Mouse (Mus musculus) embryonic facial prominence, embryonic 13.5 days (tissue): ENCODE measurements around the gene Dnal4. TPM values are rescaled to one million over a fixed set of nuclear protein-coding genes. Genes with fewer than 3 reads are reported as not detected.
A peak's percentile ranks its signal among the peaks of the same experiment; 100 is the strongest.

Experiments used
- ATAC-seq: fragments of 200-750 bp; cut with Nextera tagmentation; 2 replicates; pipeline ENCODE4 v1.8.0; 2017; ENCODE audit warnings: low read depth; ENCODE audit not compliant: insufficient number of reproducible peaks, insufficient read depth, low FRiP score, low TSS enrichment
- H3K27ac ChIP-seq: fragments of 300-500 bp; sonication (generic); 2 replicates; pipeline ENCODE4 v1.5.1; 2015; ENCODE audit warnings: moderate library complexity, mild to moderate bottlenecking, inconsistent platforms
- H3K27me3 ChIP-seq: fragments of 300-500 bp; sonication (generic); 2 replicates; pipeline ENCODE4 v1.6.1; 2015; ENCODE audit warnings: mild to moderate bottlenecking, inconsistent platforms
- H3K36me3 ChIP-seq: fragments of 300-500 bp; sonication (generic); 2 replicates; pipeline ENCODE4 v1.6.1; 2015; ENCODE audit warnings: mild to moderate bottlenecking, inconsistent platforms
- H3K4me1 ChIP-seq: fragments of 300-500 bp; sonication (generic); 2 replicates; pipeline ENCODE4 v1.6.1; 2015; ENCODE audit warnings: inconsistent platforms
- H3K4me2 ChIP-seq: fragments of 300-500 bp; sonication (generic); 2 replicates; pipeline ENCODE4 v1.6.1; 2015; ENCODE audit warnings: moderate library complexity, mild to moderate bottlenecking, inconsistent platforms
- H3K4me3 ChIP-seq: fragments of 300-500 bp; sonication (generic); 2 replicates; pipeline ENCODE4 v1.5.1; 2015; ENCODE audit warnings: mild to moderate bottlenecking, inconsistent platforms
- H3K9ac ChIP-seq: fragments of 300-500 bp; sonication (generic); 2 replicates; pipeline ENCODE4 v1.6.1; 2015; ENCODE audit warnings: mild to moderate bottlenecking, inconsistent platforms
- H3K9me3 ChIP-seq: fragments of 300-500 bp; sonication (generic); 2 replicates; pipeline ENCODE4 v1.6.1; 2016; ENCODE audit warnings: inconsistent platforms
- WGBS: fragments of 180-500 bp; shearing (Covaris S2); methylation state at CpG from one replicate; pipeline ENCODE4 v1.1.7; 2015; ENCODE audit warnings: mixed read lengths; 5-methylcytosine and 5-hydroxymethylcytosine counted together
- polyA plus RNA-seq: library from polyadenylated mRNA; unstranded; fragments of >200 nt; fragmentation: Nextera tagmentation; extraction: Ambion mirVana; gene quantifications from 2 replicates; pipeline ENCODE4 v1.2.1, GENCODE M21; 2015

Dnal4 gene
- polyA plus RNA-seq, 1 experiment from 2014 or later = 74.4 TPM

- WGBS = 78% methylated on average over 8 of the region's 8 CpGs
- peaks cover 30% of the 10 kb centered on the region for H3K27me3 ChIP-seq
- no peak for ATAC-seq
- no peak overlapping the region for H3K4me3 ChIP-seq
- H3K4me2 ChIP-seq = no peak overlapping the region
- H3K4me1 ChIP-seq = no peaks in the 10 kb centered on the region
- no peak overlapping the region for H3K27ac ChIP-seq
- H3K9me3 ChIP-seq = no peaks in the 10 kb centered on the region
- H3K36me3 ChIP-seq = no peaks in the 10 kb centered on the region
- H3K9ac ChIP-seq = no peak overlapping the region
Measured at GRCm38 (mm10) chr15:79797680-79798079, 20.0 kb upstream of the Dnal4 start.

GRCm38 (mm10) chr15:79797096-79797495, 19.4 kb upstream of the Dnal4 start:
- no peaks in the 10 kb centered on the region for H3K36me3 ChIP-seq
- WGBS = 84% methylated on average over 7 of the region's 7 CpGs
- no peak overlapping the region for H3K9ac ChIP-seq
- ATAC-seq = no peak
- H3K4me3 ChIP-seq = no peak overlapping the region
- no peaks in the 10 kb centered on the region for H3K9me3 ChIP-seq
- H3K27me3 ChIP-seq = peaks cover 30% of the 10 kb centered on the region
- H3K4me1 ChIP-seq = no peaks in the 10 kb centered on the region
- no peak overlapping the region for H3K4me2 ChIP-seq
- H3K27ac ChIP-seq = no peak overlapping the region

- WGBS = 83% methylated on average over 12 of the region's 12 CpGs
- Histone ChIP-seq H3K9ac (no peak overlapping the region), H3K9me3 (no peaks in the 10 kb centered on the region), H3K36me3 (no peaks in the 10 kb centered on the region), H3K27ac (no peak overlapping the region), H3K4me1 (no peaks in the 10 kb centered on the region), H3K4me3 (no peak overlapping the region), H3K4me2 (no peak overlapping the region), H3K27me3 (peaks cover 23% of the 10 kb centered on the region)
- ATAC-seq = no peak
Measured at GRCm38 (mm10) chr15:79796256-79796655, 18.6 kb upstream of the Dnal4 start.

- H3K4me2 ChIP-seq = no peak overlapping the region
- H3K9ac ChIP-seq = no peak overlapping the region
- no peaks in the 10 kb centered on the region for H3K4me1 ChIP-seq
- H3K27ac ChIP-seq = no peak overlapping the region
- H3K9me3 ChIP-seq = no peaks in the 10 kb centered on the region
- no peaks in the 10 kb centered on the region for H3K36me3 ChIP-seq
- H3K4me3 ChIP-seq = no peak overlapping the region
- no peak for ATAC-seq
- 20% methylated on average over 20 of the region's 20 CpGs for WGBS
- H3K27me3 ChIP-seq = peaks cover 11% of the 10 kb centered on the region
Measured at GRCm38 (mm10) chr15:79794173-79794572, 16.5 kb upstream of the Dnal4 start.

GRCm38 (mm10) chr15:79793076-79793475, 15.4 kb upstream of the Dnal4 start:
- H3K27ac ChIP-seq = no peak overlapping the region
- no peaks in the 10 kb centered on the region for H3K9me3 ChIP-seq
- no peak overlapping the region for H3K4me3 ChIP-seq
- no peak overlapping the region for H3K4me2 ChIP-seq
- WGBS = 90% methylated on average over 9 of the region's 9 CpGs
- H3K9ac ChIP-seq = no peak overlapping the region
- ATAC-seq = no peak
- H3K27me3 ChIP-seq = peaks cover 11% of the 10 kb centered on the region
- H3K4me1 ChIP-seq = no peaks in the 10 kb centered on the region
- no peaks in the 10 kb centered on the region for H3K36me3 ChIP-seq

GRCm38 (mm10) chr15:79792455-79792854, 14.8 kb upstream of the Dnal4 start:
- Histone ChIP-seq H3K4me1 (no peaks in the 10 kb centered on the region), H3K27me3 (peaks cover 11% of the 10 kb centered on the region), H3K4me3 (no peak overlapping the region), H3K4me2 (no peak overlapping the region), H3K36me3 (no peaks in the 10 kb centered on the region), H3K9me3 (no peaks in the 10 kb centered on the region), H3K27ac (no peak overlapping the region), H3K9ac (no peak overlapping the region)
- 19% methylated on average over 19 of the region's 19 CpGs for WGBS
- no peak for ATAC-seq

GRCm38 (mm10) chr15:79791502-79791901, 13.9 kb upstream of the Dnal4 start:
- no peak overlapping the region for H3K9ac ChIP-seq
- H3K4me3 ChIP-seq = no peak overlapping the region
- no peak overlapping the region for H3K4me2 ChIP-seq
- no peaks in the 10 kb centered on the region for H3K4me1 ChIP-seq
- H3K27ac ChIP-seq = no peak overlapping the region
- ATAC-seq = no peak
- 3% methylated on average over 12 of the region's 12 CpGs for WGBS
- peaks cover 11% of the 10 kb centered on the region for H3K27me3 ChIP-seq
- H3K36me3 ChIP-seq = no peaks in the 10 kb centered on the region
- no peaks in the 10 kb centered on the region for H3K9me3 ChIP-seq

- H3K9ac ChIP-seq = no peak overlapping the region
- no peaks in the 10 kb centered on the region for H3K36me3 ChIP-seq
- H3K27ac ChIP-seq = no peak overlapping the region
- ATAC-seq = no peak
- 78% methylated on average over 6 of the region's 6 CpGs for WGBS
- H3K4me1 ChIP-seq = no peaks in the 10 kb centered on the region
- no peak overlapping the region for H3K4me2 ChIP-seq
- H3K27me3 ChIP-seq = peaks cover 11% of the 10 kb centered on the region
- H3K9me3 ChIP-seq = no peaks in the 10 kb centered on the region
- H3K4me3 ChIP-seq = no peak overlapping the region
Measured at GRCm38 (mm10) chr15:79790905-79791304, 13.3 kb upstream of the Dnal4 start.

- H3K9me3 ChIP-seq = no peaks in the 10 kb centered on the region
- H3K9ac ChIP-seq = no peak overlapping the region
- peaks cover 13% of the 10 kb centered on the region for H3K27me3 ChIP-seq
- H3K36me3 ChIP-seq = no peaks in the 10 kb centered on the region
- H3K27ac ChIP-seq = no peak overlapping the region
- 51% methylated on average over 8 of the region's 8 CpGs for WGBS
- no peak overlapping the region for H3K4me3 ChIP-seq
- no peak for ATAC-seq
- H3K4me1 ChIP-seq = no peaks in the 10 kb centered on the region
- H3K4me2 ChIP-seq = no peak overlapping the region
Measured at GRCm38 (mm10) chr15:79790111-79790510, 12.5 kb upstream of the Dnal4 start.

- Histone ChIP-seq H3K9me3 (no peaks in the 10 kb centered on the region), H3K27me3 (peaks cover 8% of the 10 kb centered on the region), H3K27ac (no peak overlapping the region), H3K4me2 (no peak overlapping the region), H3K4me1 (no peaks in the 10 kb centered on the region), H3K4me3 (no peak overlapping the region), H3K9ac (no peak overlapping the region), H3K36me3 (no peaks in the 10 kb centered on the region)
- 58% methylated on average over 8 of the region's 8 CpGs for WGBS
- ATAC-seq = no peak
Measured at GRCm38 (mm10) chr15:79787815-79788214, 10.2 kb upstream of the Dnal4 start.

GRCm38 (mm10) chr15:79785056-79785455, 7.4 kb upstream of the Dnal4 start:
- peaks cover 2% of the 10 kb centered on the region; the same call in 1 of the 2 replicates for H3K27me3 ChIP-seq
- ATAC-seq = no peak

GRCm38 (mm10) chr15:79775662-79776061, 2.0 kb downstream of the Dnal4 start:
- Histone ChIP-seq H3K27me3 (no peaks in the 10 kb centered on the region), H3K4me3 (no peak overlapping the region), H3K27ac (no peak overlapping the region), H3K4me2 (no peak overlapping the region), H3K4me1 (peaks cover 24% of the 10 kb centered on the region), H3K9me3 (no peaks in the 10 kb centered on the region), H3K9ac (0 out of 2 replicates have a peak overlapping the region, but pooled peaks have one; percentile 83), H3K36me3 (0 out of 2 replicates have a peak, but pooled peaks cover 3% of the 10 kb centered on the region)
- WGBS = 69% methylated on average over 7 of the region's 7 CpGs
- no peak for ATAC-seq

More at GRCm38 (mm10) chr15:79785056-79785455, 7.4 kb upstream of the Dnal4 start:
- Histone ChIP-seq H3K9me3 (no peaks in the 10 kb centered on the region), H3K36me3 (no peaks in the 10 kb centered on the region), H3K27ac (no peak overlapping the region), H3K4me3 (no peak overlapping the region), H3K9ac (no peak overlapping the region), H3K4me1 (peaks cover under 1% of the 10 kb centered on the region; the same call in 1 of the 2 replicates), H3K4me2 (no peak overlapping the region)
- 48% methylated on average over 1 of the region's 1 CpGs for WGBS
